7 mouse cellular contexts compared by ENCODE assay signal in the genomic region with DNA sequence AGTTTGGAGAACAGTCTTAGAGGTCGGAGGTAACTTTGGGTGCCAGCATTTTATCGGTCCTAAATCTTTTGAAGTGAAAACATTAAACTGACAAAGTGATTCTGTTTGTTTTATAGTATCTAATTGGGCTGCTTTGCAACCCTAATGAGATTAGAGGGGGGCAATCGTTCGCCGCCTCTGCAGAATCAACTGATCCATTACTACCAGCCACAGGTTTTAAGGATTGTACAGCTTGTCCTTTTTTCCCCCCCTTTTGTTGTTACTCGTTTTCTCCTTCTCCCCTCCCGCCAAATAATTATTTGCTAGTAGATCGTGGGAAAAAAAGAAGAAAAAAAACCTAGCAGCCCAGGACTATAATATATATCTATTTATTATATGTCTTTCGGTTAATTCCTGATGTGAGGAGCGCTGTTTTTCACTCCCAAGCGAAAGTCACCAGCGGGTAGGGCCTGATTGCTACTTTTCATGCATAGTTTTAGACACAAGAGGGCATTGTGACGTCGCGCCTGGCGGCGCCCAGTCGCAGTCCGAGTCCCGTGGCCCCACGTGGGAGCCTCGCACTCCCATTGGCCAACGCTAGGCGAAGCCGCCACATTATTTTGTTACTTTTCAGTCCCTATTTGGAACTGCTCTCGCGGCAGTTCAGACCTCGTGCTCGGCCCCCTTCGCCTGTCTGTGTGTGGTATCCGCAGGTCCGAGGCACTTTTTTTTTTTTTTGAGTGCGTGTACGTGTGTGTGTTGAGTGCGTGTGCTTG. TPM values are rescaled to one million over a fixed set of nuclear protein-coding genes. Genes with fewer than 3 reads are reported as not detected.
DNase-seq lines count a peak whose midpoint lies in the region; ATAC-seq lines count a peak whose summit lies in the region.

TSS of gene Tle3 (plus strand) at position 612 of the 755 bp plus-strand sequence.

- H3K9me3 ChIP-seq in embryonic facial prominence, embryonic 12.5 days: no peaks in the 10 kb centered on the region
- H3K9me3 ChIP-seq in limb, embryonic 11.5 days (ENCODE audit: control insufficient read depth, low read length): no peaks in the 10 kb centered on the region
- no peaks in the 10 kb centered on the region for H3K9me3 ChIP-seq in midbrain, embryonic 14.5 days (ENCODE audit: control insufficient read depth, low read length)

- WGBS in embryonic facial prominence, embryonic 12.5 days: under 1% methylated on average over 35 of the region's 35 CpGs
- WGBS in limb, embryonic 11.5 days: under 1% methylated on average over 35 of the region's 35 CpGs
- WGBS in midbrain, embryonic 14.5 days: under 1% methylated on average over 35 of the region's 35 CpGs

- peak; percentile 99 for DNase-seq in adrenal gland, postnatal 25 days
- peak; percentile 100 for DNase-seq in heart, adult 11 months
- DNase-seq in kidney, adult 18-20 months: peak; percentile 99
- DNase-seq in limb, embryonic 11.5 days (ENCODE audit: low spot score): peak; percentile 99
- DNase-seq in midbrain, embryonic 14.5 days: peak; percentile 100
- DNase-seq in spleen, adult 18-20 months: peak; percentile 96 to 97

- H3K27ac ChIP-seq in embryonic facial prominence, embryonic 12.5 days: peak within 1 kb of the TSS; percentile 94
- H3K27ac ChIP-seq in limb, embryonic 11.5 days (replicated peaks; ENCODE audit: low read depth, low read length): peak within 1 kb of the TSS; percentile 94
- H3K27ac ChIP-seq in midbrain, embryonic 14.5 days (replicated peaks; ENCODE audit: low read depth, low read length): peak within 1 kb of the TSS; percentile 95

- H3K9ac ChIP-seq in embryonic facial prominence, embryonic 12.5 days: peak within 1 kb of the TSS; percentile 99
- peak within 1 kb of the TSS; percentile 99 for H3K9ac ChIP-seq in limb, embryonic 11.5 days (ENCODE audit: low read length)
- H3K9ac ChIP-seq in midbrain, embryonic 14.5 days (replicated peaks; ENCODE audit: low read length): peak within 1 kb of the TSS; percentile 98

- peak within 1 kb of the TSS; percentile 96 for H3K4me3 ChIP-seq in embryonic facial prominence, embryonic 12.5 days
- peak within 1 kb of the TSS; percentile 97 for H3K4me3 ChIP-seq in limb, embryonic 11.5 days (ENCODE audit: low read depth, low read length)
- H3K4me3 ChIP-seq in midbrain, embryonic 14.5 days (replicated peaks; ENCODE audit: low read depth, low read length): peak within 1 kb of the TSS; percentile 98

- H3K4me2 ChIP-seq in embryonic facial prominence, embryonic 12.5 days (replicated peaks): peak within 1 kb of the TSS; percentile 92
- peak within 1 kb of the TSS; percentile 95 for H3K4me2 ChIP-seq in limb, embryonic 11.5 days (ENCODE audit: low read depth, severe bottlenecking)
- peak within 1 kb of the TSS; percentile 97 for H3K4me2 ChIP-seq in midbrain, embryonic 14.5 days (ENCODE audit: low read length)

- peaks cover 9% of the 10 kb centered on the region; the same call in 1 of the 2 replicates for H3K36me3 ChIP-seq in embryonic facial prominence, embryonic 12.5 days
- H3K36me3 ChIP-seq in limb, embryonic 11.5 days (ENCODE audit: control insufficient read depth, insufficient read depth, low read length): no peaks in the 10 kb centered on the region; the same call in 1 of the 2 replicates
- H3K36me3 ChIP-seq in midbrain, embryonic 14.5 days (ENCODE audit: control insufficient read depth, insufficient read depth, low read length): 0 out of 2 replicates have a peak, but pooled peaks cover 7% of the 10 kb centered on the region

- no peaks in the 10 kb centered on the region for H3K27me3 ChIP-seq in embryonic facial prominence, embryonic 12.5 days
- H3K27me3 ChIP-seq in limb, embryonic 11.5 days (ENCODE audit: control insufficient read depth, insufficient read depth, low read length): no peaks in the 10 kb centered on the region
- no peaks in the 10 kb centered on the region for H3K27me3 ChIP-seq in midbrain, embryonic 14.5 days (ENCODE audit: control insufficient read depth, insufficient read depth, low read length)

- peaks cover 48% of the 10 kb centered on the region for H3K4me1 ChIP-seq in embryonic facial prominence, embryonic 12.5 days
- H3K4me1 ChIP-seq in limb, embryonic 11.5 days (ENCODE audit: control insufficient read depth, insufficient read depth, low read length): peaks cover 40% of the 10 kb centered on the region
- peaks cover 51% of the 10 kb centered on the region for H3K4me1 ChIP-seq in midbrain, embryonic 14.5 days (ENCODE audit: control insufficient read depth, insufficient read depth, low read length)

- peak; percentile 52; the same call in 1 of the 2 replicates for ATAC-seq in embryonic facial prominence, embryonic 12.5 days (ENCODE audit: insufficient number of reproducible peaks, insufficient read depth, low FRiP score, low TSS enrichment)
- peak; percentile 75 for ATAC-seq in limb, embryonic 11.5 days (ENCODE audit: insufficient number of reproducible peaks, low FRiP score, low TSS enrichment, low read depth)
- peak; percentile 71 for ATAC-seq in midbrain, embryonic 14.5 days (ENCODE audit: low FRiP score, low TSS enrichment)

RNA-seq across cellular contexts. Expression of gene Tle3, which starts in this region (rescaled TPM):
- total RNA-seq in adrenal gland, postnatal 25 days (2021): 137 and 157 TPM in 2 replicates
- polyA plus RNA-seq in embryonic facial prominence, embryonic 12.5 days (2016; fragmentation: Nextera tagmentation; extraction: Ambion mirVana): 51.8 and 58.3 TPM in 2 replicates
- 42.8 and 43.4 TPM in 2 replicates for polyA plus RNA-seq in limb, embryonic 11.5 days (2014; fragmentation: Nextera tagmentation; extraction: Ambion mirVana)
- 36.4 and 43.8 TPM in 2 replicates for polyA plus RNA-seq in midbrain, embryonic 14.5 days (2014; fragmentation: Nextera tagmentation; extraction: Ambion mirVana)

Comparison
In these comparisons a context has a peak if more than half of its experiments do, and no peak if none do; other contexts are left out.
1. Peak in every context shown above with its lines: DNase-seq, ATAC-seq, H3K4me3 ChIP-seq and H3K27ac ChIP-seq.